Mouse (Mus musculus): ENCODE results near the gene Smc5.

Smc5 gene

DNA sequence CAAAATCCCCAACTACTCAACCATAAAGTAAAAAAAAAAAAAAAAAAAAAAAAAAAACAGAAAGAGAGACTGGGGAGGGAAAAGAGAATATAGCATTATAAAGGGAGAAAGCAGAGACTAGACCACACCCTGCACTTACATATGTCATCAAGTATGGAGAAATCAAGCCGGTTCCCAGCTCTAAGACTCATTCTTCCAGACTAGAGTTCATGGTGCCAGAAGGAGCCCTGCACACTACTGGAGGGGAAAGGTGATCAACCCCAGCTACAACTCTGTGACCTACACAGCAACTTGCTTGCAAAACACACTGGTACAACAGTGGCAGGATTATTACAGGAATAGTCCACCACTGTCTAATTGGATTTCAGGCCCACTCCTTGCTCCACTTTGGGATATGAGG, 84.0 kb downstream of the Smc5 start:
- DNase-seq (ENCODE audit: low spot score in 2 of 2), result no peak

DNA sequence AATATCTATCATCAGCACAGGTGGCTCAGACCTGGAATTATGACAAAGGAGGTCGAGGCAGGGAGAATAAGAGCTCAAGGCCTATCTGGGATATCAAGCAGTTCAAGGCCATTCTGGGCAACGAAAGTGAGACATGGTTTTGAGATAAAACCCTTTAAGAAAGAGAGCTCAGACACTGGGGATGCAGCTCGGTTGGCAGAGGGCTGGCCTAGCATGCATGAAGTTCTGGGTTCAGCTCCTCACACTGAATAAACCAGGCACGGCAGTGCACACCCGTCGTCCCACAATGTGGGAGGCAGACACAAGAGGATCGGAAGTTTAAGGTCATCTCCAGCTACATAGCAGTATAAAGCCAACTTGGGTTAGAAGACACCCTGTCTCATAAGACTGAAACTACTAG, 84.7 kb downstream of the Smc5 start:
- DNase-seq (ENCODE audit: low spot score in 2 of 2), result no peak

DNA sequence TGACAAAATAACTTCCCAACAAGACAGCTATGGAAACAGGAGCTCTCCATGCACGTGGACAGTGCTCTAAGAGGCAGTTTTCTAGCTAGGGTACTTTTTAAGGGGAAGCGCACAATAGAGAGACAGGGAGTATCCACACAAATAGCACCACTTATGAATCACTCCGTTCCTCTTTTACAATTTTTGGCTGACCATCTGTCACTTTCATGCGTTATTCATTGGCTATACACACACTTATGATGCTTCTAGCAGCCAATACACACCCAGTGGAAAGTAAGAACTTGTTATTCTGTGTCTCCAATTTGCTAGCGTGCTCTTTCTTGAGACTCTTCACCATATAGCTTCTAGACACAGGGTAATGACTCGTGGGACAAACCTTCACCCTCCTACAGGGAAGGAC, 86.0 kb downstream of the Smc5 start:
- peak in 1 of 2 experiments; percentile 49 for DNase-seq (ENCODE audit: low spot score in 2 of 2)

DNA sequence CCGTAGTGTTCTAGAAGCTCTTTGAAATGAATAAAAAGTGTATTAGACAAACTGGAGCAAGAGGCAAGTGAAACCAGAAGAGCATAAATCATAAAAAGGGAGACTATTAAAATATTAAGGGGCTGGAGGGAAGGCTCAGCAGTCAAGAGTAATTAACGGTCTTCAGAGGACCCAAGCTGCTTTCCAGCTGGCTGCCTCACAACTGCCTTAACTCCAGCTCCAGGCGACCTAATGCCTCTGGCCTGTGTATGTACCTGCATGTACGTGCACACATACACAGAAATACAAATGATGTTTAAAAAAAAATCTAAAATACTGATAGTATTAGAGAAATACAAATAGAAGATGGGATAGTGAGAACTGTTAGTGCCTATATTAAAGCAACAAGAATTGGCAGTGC, 89.6 kb downstream of the Smc5 start:
- DNase-seq (ENCODE audit: low spot score in 2 of 2), result no peak

DNA sequence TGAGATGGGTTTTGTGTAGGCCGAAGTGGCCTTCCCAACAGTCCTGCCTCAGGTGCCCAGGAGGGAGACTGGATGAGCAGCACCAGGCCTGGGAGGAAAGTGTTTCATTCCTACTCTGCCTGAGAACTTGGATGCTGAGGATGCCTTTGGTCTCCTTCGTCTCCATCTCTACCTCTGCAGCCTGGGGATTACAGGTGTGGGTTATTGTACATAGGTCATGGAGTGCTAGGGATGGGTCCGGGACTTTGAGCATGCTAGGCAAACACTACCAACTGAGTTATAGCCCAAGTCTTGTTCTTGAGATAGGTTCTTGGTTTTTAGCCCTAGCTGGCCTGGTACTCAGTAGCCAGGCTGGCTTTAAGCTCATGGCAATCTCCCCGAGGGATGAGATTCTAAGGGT, 90.2 kb downstream of the Smc5 start:
- DNase-seq (ENCODE audit: low spot score in 2 of 2), result no peak

DNA sequence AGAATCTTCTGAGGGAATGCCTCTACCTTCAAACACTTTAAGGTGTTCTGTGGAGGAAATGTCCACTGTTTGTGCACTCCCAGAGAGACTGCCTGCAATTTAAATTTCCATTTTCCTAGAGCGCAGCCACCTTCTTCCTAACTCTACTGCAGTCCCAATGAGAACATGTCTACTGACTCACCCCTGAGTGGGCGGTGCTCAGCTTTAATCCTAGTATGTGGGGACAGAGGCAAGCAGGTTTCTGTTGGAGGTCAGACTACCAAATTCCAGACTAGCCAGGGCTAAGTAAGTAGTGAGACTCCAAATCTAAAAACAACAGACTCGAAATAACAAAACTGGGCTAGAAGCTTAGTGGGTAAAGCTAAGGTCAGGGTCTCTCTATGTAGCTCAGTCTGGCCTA, 95.2 kb downstream of the Smc5 start:
- no peak for DNase-seq (ENCODE audit: low spot score in 2 of 2)

DNA sequence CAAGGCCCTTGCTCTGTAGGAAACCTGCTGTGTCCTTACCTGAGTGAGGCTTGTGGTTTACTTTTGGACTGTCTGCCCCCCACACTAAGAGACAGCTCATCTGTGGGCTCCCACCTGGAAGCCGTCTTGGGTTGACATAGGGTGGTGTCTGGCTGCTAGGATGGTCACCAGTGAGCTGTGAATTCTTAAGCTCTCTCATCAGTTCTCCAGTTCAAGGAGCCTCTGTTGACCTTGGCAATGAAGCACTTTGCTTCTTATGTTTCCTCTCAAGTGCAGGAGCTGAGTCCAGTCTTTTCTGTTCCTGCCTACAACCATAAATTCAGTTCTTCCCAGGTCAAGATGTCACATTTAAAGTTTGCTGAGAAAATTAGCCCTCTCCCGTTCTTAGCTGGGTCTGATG, 98.2 kb downstream of the Smc5 start:
- no peak for DNase-seq (ENCODE audit: low spot score in 2 of 2)

DNA sequence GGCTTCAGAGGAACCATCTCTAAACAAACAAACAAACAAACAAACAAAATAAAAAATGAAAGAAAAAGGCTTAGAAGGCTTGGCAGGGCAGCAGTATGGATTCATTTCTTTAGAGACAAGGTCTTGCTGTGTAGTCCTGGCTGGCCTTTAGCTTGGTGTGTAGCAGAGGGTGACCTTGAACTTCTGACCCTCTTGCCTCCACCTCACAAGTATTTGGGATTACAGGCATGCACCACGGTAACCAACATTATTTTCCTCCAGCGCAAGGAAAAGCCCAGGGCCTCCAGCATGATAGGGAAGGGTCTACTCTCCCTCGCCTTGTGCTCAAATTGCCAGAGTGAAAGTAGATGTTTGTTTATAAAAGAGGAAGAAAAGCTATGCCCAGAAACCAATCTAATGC, 98.6 kb downstream of the Smc5 start:
- DNase-seq (ENCODE audit: low spot score in 2 of 2), result no peak

DNA sequence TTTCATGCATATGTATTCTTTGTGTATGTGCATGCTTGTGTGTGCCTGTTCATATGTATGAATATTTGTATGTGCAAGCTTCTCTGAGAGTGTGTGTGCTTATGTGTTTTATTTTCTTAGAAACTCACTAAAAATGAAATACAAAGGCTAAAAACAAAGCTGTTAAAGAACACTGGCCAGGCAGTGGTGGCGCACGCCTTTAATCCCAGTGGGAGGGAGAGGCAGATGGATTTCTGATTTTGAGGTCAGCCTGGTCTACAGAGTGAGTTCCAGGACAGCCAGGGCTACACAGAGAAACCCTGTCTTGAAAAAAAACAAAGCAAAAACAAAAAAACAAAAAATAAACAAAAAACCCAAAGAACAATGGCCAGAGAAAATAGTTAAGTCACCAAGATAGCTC, 102.6 kb downstream of the Smc5 start:
- DNase-seq (ENCODE audit: low spot score in 2 of 2), result no peak

DNA sequence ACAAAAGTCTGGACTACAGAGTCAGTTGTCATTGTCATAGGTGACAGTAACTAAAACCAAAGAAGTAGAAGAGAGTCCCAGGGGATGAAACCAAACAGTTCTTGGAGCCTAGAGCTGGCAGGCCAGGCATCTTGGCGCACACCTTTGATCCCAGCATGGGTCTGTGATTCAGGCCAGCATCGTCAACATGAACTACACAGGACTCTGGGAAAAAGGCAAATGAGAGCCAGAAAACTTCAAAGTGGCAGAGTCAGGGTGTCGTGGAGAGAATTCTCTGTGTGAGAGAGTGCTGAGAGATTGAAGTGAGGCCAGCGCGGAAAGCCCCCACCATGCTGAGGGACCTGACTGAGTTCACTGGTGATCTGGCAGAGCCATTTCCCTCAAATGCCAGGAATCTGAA, 103.2 kb downstream of the Smc5 start:
- DNase-seq (ENCODE audit: low spot score in 2 of 2), result no peak

DNA sequence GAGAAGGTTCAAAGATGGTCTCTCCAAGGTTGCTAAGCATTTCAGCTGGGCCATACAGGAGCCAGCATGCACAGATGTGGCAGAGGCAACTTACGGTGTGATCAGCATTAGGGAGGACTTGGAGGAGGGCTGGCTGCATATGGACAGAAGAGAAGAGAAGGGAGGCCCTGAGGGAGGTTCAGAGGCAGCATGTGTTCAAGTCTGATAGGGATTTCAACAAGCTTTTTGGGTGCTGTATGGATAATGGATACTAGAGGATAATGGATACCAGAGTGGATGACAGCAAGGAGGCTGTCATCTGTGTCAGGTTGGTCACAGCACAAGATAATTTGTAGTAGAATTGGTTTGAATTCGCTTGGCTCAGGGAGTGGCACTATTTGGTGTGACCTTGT, 104.0 kb downstream of the Smc5 start:
- DNase-seq (ENCODE audit: low spot score in 2 of 2), result no peak

DNA sequence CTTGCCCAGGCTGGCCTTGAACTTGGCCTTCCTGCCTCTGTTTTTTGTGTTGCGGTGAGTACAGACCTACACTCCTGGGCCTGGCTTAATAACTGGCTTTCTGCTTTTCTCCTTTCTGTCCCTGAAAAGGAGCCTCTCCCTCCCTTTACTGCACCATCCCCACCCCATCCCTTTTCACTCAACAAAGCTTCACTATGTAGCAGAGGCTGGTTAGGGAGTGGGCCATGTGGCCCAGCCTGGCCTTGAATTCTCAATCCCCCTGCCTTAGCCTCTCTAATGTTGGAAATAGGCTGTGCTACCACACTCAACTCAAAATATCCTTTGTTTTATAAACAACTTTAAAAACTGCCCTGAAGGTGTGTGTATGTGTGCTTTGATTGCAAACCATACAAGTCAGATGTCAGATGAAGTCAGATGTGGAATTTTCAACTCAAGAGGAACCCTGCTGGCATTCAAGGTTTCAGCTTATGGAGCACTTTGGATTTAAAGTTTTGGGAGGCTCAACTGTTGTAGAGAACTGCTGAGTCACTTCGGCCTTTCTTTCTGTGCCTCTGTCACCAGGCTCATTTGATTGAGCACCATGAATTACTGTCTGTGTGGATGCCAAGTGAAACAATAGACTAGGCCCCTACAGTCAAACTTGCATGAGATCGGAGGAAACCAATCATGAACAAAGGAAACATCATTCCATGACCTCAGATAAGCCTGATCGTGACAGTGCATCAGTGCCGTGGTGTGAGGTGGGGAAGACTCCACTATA, 104.6 kb downstream of the Smc5 start:
- DNase-seq (ENCODE audit: low spot score in 2 of 2), result no peak

DNA sequence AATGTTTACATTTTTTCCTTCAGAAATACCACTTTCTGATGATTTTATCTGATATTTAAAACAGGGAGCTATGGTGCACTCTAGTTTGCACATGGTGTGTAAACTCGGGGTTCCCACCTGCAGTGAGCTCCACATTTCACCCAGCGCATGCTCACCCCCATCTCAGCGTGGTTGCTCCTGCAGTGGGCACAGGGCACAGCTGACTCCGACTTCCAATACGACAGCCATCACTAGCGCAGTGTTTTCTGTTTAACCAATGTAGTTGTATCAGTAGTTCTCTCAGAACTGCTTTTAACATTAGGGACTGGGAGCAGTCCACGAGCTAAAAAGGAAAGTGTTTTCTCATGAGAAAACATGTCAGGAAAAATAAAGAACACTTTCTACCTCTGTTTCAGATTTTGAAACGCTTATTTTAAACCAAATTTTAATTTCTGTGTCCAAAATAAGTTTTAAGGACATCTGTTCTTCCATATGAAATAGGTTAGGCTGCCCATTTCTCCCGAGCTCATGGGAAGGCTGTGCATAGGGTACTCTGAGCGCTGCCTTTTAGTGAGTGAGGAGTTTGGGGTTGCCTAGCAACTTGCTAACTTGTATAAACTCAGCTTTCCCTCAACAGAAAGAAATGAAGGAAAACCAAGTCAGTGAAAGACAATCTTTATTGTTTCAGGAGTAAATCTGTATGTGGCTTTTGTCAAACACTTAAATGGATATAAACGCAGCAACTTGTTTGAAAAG, 107.0 kb downstream of the Smc5 start:
- no peak for DNase-seq (ENCODE audit: low spot score in 2 of 2)

DNA sequence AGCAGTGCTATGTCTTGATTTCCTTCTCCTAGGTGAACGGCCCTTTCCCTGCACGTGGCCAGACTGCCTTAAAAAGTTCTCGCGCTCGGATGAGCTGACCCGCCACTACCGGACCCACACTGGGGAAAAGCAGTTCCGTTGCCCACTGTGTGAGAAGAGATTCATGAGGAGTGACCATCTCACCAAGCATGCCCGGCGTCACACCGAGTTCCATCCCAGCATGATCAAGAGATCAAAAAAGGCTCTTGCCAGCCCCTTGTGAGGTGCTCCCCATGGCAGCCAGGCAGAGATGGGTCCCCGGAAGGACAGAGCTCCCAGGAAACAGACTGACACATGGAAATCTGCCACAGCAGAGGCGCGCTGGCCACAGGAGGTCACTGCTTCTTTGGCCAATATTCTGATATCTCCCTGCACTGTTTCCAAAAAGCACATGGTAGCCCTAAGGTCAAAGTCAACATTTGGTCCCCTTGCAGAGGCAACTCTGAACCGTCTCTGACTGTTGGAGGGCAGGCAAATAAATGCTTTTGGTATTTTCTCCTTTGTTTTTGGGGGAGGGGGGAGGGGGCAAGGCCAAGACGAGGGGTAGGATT, 109.0 kb downstream of the Smc5 start:
- no peak for DNase-seq (ENCODE audit: low spot score in 2 of 2)

DNA sequence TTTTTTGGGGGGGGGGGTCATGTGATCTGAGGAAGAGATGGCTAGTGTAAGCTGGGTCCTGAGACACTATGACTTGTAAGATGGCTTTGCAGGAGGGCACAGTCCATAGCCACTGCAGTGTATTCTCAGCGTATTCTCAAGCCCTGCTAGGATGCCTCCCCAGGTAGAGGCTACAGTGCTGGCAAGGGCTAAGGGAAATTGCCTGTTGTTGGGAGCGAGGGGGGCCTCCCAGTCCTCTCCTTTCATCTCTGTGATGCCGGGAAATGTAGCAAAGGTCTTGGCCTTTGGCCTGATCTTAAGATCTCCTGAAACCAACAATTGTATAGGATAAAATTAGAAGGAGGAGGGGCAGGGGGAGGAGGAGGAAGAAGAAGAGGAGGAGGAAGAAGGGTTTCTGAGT, 110.3 kb downstream of the Smc5 start:
- DNase-seq (ENCODE audit: low spot score in 2 of 2), result no peak

DNA sequence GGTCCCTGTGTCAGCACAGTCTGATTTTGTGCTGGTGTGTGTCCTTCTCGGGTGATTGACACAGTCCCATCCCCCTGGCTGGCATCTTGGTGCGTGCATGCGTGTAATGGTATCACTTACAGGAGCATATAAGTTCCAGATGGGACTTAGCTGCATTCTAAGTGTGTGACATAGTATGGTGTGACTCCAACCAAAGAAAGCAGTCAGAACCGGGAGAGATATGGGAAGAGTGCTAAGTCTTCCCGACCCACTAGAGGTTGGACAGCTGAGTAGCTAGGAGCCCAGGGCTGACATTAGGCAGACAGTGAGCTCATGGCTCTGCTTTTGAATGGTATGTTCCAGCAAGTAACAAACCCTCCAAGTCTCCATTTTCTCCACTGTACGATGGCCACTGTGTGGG, 110.8 kb downstream of the Smc5 start:
- no peak for DNase-seq (ENCODE audit: low spot score in 2 of 2)

DNA sequence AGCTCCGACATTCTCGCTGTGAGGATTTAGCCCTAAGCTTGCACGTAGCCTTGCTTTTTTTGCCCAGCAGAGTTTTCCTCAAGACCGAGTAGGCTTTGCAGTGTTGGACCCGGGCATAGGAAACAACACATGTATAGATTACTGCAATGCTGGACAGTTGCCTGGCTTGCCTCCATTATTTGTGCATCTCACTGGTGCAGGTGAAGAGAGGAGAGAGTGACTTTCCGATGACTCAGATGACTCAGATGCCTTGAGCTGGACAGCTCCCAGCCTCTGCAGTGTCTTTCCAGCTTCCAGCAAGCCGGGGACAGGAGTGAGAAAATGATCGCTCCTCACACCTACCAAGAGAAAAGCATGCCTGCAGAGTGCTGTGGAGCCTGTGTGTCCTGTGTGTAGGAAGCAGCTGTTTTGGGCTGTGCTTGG, 111.3 kb downstream of the Smc5 start:
- peak; percentile 50 to 75 for DNase-seq (ENCODE audit: low spot score in 2 of 2)

DNA sequence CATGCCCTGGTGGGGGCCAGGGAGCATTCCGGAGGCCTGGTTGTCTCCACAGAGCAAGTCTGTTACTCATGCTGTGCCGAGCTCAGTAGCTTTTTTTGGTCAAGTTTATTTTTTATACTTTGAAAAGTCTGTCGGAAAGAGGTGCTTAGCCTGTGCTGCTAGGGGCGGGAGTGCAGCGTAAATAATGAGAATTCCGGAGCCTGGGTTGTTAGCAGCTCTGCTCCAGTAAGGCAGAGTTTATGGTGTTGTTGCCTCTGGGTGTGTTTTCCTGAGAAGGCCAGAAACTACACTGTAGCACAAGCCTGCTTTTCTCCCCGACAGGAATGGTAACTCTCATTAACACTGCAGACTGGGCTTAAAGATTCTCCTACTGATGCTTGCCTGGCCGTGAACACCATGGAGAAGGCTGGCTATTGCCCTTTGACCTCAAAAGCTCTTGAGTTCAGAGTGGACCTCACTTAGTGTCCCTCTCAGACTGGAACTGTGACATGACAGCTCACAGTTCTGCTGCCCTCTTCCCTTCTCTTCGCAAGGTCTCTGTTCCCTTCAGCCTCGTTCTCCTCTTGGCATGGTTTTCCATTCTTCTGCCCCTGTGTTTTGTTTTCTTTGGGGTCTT, 113.8 kb downstream of the Smc5 start:
- no peak for DNase-seq (ENCODE audit: low spot score in 2 of 2)
